Mouse (Mus musculus): ENCODE results near the gene Eif5. TPM values are rescaled to one million over a fixed set of nuclear protein-coding genes. Genes with fewer than 3 reads are reported as not detected.
"Not testable (repeated sequence)": the region's sequence is repeated elsewhere in the genome, so short reads cannot be mapped to it uniquely, and the experiment has no call there.

Eif5 gene
- total and polyA plus RNA-seq, 3 experiments, result 201 to 330 (median 276) TPM

- Histone ChIP-seq H3K27ac (ENCODE audit: control insufficient read depth, low read depth, low read length) (no peak overlapping the region), H3K9me3 (replicated peaks; ENCODE audit: insufficient read depth, low read length) (no peaks in the 10 kb centered on the region), H3K79me2 (ENCODE audit: control insufficient read depth, insufficient read depth, low read length, poor library complexity) (no peaks in the 10 kb centered on the region), H3K4me1 (ENCODE audit: control insufficient read depth in 1 of 2, insufficient read depth in 2 of 2, low read length in 2 of 2) (0 out of 4 replicates have a peak, but pooled peaks cover 0 to 2% of the 10 kb centered on the region in 2 experiments), H3K27me3 (ENCODE audit: control insufficient read depth in 1 of 2, insufficient read depth in 2 of 2, low read length in 2 of 2) (no peaks in the 10 kb centered on the region), H3K4me3 (ENCODE audit: control insufficient read depth in 1 of 2, insufficient read depth in 1 of 2, low read depth in 2 of 2, low read length in 2 of 2) (no peak overlapping the region), H3K36me3 (ENCODE audit: control insufficient read depth in 1 of 2, insufficient read depth in 2 of 2, low read length in 2 of 2) (peaks cover 3 to 6% of the 10 kb centered on the region in 2 experiments; a peak in 2 of 4 replicates), H3K9ac (ENCODE audit: control insufficient read depth, low read depth, low read length, poor library complexity, severe bottlenecking) (no peak overlapping the region)
- no peak for DNase-seq (ENCODE audit: low read depth, low spot score)
- TF ChIP-seq POLR2AphosphoS2 (IDR thresholded peaks at IDR 0.05; ENCODE audit: low read length) (no peak; the same call in 1 of the 2 replicates), MYB (IDR thresholded peaks at IDR 0.05; ENCODE audit: low read depth, low read length) (no peak), USF2 (IDR thresholded peaks at IDR 0.05; ENCODE audit: borderline replicate concordance in 1 of 2, insufficient read depth in 1 of 2, low read depth in 1 of 2, low read length in 2 of 2) (no peak), ELF1 (IDR thresholded peaks at IDR 0.05; ENCODE audit: low read depth, low read length) (no peak), MAFK (IDR thresholded peaks at IDR 0.05; ENCODE audit: borderline replicate concordance, low read depth, low read length) (no peak), CTCF (IDR thresholded peaks at IDR 0.05 in 2 of 3, conservative IDR thresholded peaks at IDR 0.05 in 1 of 3; ENCODE audit: control insufficient read depth in 1 of 3, insufficient read depth in 1 of 3, low read depth in 2 of 3, low read length in 3 of 3, poor library complexity in 1 of 3, severe bottlenecking in 1 of 3) (peak in 1 of 3 experiments; percentile 17; a peak in 1 of 6 replicates), SMC3 (IDR thresholded peaks at IDR 0.05; ENCODE audit: low read depth, low read length) (peak; percentile 8; the same call in 1 of the 2 replicates), E2F4 (IDR thresholded peaks at IDR 0.05; ENCODE audit: borderline replicate concordance, low read depth, low read length) (no peak), USF1 (IDR thresholded peaks at IDR 0.05; ENCODE audit: low read depth, low read length) (no peak), RCOR1 (IDR thresholded peaks at IDR 0.05; ENCODE audit: low read depth, low read length) (no peak)
Observed at GRCm38 (mm10) chr12:111550679-111551078, 12.9 kb downstream of the Eif5 start.

DNA sequence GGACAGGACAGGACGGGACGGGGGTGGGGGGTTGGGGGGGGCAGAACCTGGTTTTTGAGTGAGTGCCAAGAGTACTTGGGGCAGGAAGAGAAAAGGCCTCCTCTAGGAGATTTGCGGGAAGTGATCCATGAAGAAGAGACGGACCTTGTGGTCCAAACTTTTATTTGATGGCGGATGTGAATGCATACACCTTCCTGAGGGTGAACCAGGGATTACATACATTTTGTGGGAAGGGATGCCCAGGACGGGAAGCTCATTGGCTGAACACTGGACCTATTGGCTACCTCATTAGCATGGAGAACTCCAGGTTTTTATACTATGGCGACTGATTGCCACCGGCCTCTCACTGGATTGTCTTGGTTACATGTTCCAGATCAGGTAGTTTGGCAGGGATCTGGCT, 14.5 kb downstream of the Eif5 start:
- Histone ChIP-seq H3K27me3 (ENCODE audit: control insufficient read depth in 1 of 2, insufficient read depth in 2 of 2, low read length in 2 of 2) (no peaks in the 10 kb centered on the region), H3K36me3 (ENCODE audit: control insufficient read depth in 1 of 2, insufficient read depth in 2 of 2, low read length in 2 of 2) (peaks cover 1% of the 10 kb centered on the region in 2 experiments; a peak in 1 of 4 replicates), H3K27ac (ENCODE audit: control insufficient read depth, low read depth, low read length) (no peak overlapping the region), H3K79me2 (ENCODE audit: control insufficient read depth, insufficient read depth, low read length, poor library complexity) (no peaks in the 10 kb centered on the region), H3K9ac (ENCODE audit: control insufficient read depth, low read depth, low read length, poor library complexity, severe bottlenecking) (no peak overlapping the region), H3K9me3 (replicated peaks; ENCODE audit: insufficient read depth, low read length) (no peaks in the 10 kb centered on the region), H3K4me1 (ENCODE audit: control insufficient read depth in 1 of 2, insufficient read depth in 2 of 2, low read length in 2 of 2) (0 out of 4 replicates have a peak, but pooled peaks cover 0 to 3% of the 10 kb centered on the region in 2 experiments), H3K4me3 (ENCODE audit: control insufficient read depth in 1 of 2, insufficient read depth in 1 of 2, low read depth in 2 of 2, low read length in 2 of 2) (no peak overlapping the region)
- no peak for TF ChIP-seq RCOR1 (IDR thresholded peaks at IDR 0.05; ENCODE audit: low read depth, low read length)
- no peak for TF ChIP-seq SIN3A (IDR thresholded peaks at IDR 0.05; ENCODE audit: low read length)
- no peak for TF ChIP-seq SMC3 (IDR thresholded peaks at IDR 0.05; ENCODE audit: low read depth, low read length)
- no peak for TF ChIP-seq USF2 (IDR thresholded peaks at IDR 0.05; ENCODE audit: borderline replicate concordance in 1 of 2, insufficient read depth in 1 of 2, low read depth in 1 of 2, low read length in 2 of 2)
- DNase-seq (ENCODE audit: low read depth, low spot score), result no peak

DNA sequence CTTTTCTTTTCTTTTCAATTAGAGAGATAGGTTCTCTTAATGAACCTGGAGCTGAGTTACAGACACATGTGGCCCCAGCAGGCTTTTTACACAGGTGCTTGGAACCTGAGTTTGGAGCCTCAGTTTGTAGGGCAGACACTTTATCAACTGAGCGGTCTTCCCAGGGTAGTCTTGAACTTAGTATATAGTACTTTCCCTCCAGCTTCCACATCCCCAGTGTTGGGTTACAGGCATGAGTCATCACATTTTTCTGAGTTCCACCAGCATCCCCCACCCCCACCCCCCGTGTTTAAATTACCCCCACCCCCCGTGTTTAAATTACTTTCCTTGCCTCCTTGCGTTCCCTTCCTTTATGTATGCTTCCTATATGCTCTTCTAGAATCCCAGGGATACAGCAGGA, 17.5 kb downstream of the Eif5 start:
- H3K9me3 ChIP-seq (replicated peaks; ENCODE audit: insufficient read depth, low read length), result no peaks in the 10 kb centered on the region
- no peak overlapping the region for H3K9ac ChIP-seq (ENCODE audit: control insufficient read depth, low read depth, low read length, poor library complexity, severe bottlenecking)
- TF ChIP-seq MAFK (IDR thresholded peaks at IDR 0.05; ENCODE audit: borderline replicate concordance, low read depth, low read length), result no peak
- TF ChIP-seq MYB (IDR thresholded peaks at IDR 0.05; ENCODE audit: low read depth, low read length), result no peak
- no peak for TF ChIP-seq GATA1 (IDR thresholded peaks at IDR 0.05; ENCODE audit: low read depth, low read length)
- TF ChIP-seq GABPA (IDR thresholded peaks at IDR 0.05; ENCODE audit: low read depth, low read length), result no peak
- TF ChIP-seq EP300 (IDR thresholded peaks at IDR 0.05; ENCODE audit: low read depth in 1 of 2, low read length in 2 of 2), result no peak
- no peak for TF ChIP-seq TAL1 (IDR thresholded peaks at IDR 0.05; ENCODE audit: low read length)
- no peak for TF ChIP-seq NELFE (IDR thresholded peaks at IDR 0.05; ENCODE audit: low read depth, low read length)
- no peak for TF ChIP-seq RCOR1 (IDR thresholded peaks at IDR 0.05; ENCODE audit: low read depth, low read length)
- no peak for TF ChIP-seq CHD2 (IDR thresholded peaks at IDR 0.05; ENCODE audit: low read length)
- no peak for TF ChIP-seq TBP (IDR thresholded peaks at IDR 0.05; ENCODE audit: low read depth, low read length)
- no peak overlapping the region for H3K4me3 ChIP-seq (ENCODE audit: control insufficient read depth in 1 of 2, insufficient read depth in 1 of 2, low read depth in 2 of 2, low read length in 2 of 2)
- no peak overlapping the region for H3K27ac ChIP-seq (ENCODE audit: control insufficient read depth, low read depth, low read length)
- DNase-seq (ENCODE audit: low read depth, low spot score), result no peak
- no peaks in the 10 kb centered on the region for H3K27me3 ChIP-seq (ENCODE audit: control insufficient read depth in 1 of 2, insufficient read depth in 2 of 2, low read length in 2 of 2)
- H3K36me3 ChIP-seq (ENCODE audit: control insufficient read depth in 1 of 2, insufficient read depth in 2 of 2, low read length in 2 of 2), result peaks cover 0 to 6% of the 10 kb centered on the region in 2 experiments; a peak in 2 of 4 replicates
- H3K79me2 ChIP-seq (ENCODE audit: control insufficient read depth, insufficient read depth, low read length, poor library complexity), result no peaks in the 10 kb centered on the region
- H3K4me1 ChIP-seq (ENCODE audit: control insufficient read depth in 1 of 2, insufficient read depth in 2 of 2, low read length in 2 of 2), result peaks cover 5 to 18% of the 10 kb centered on the region in 2 experiments; a peak in 3 of 4 replicates

DNA sequence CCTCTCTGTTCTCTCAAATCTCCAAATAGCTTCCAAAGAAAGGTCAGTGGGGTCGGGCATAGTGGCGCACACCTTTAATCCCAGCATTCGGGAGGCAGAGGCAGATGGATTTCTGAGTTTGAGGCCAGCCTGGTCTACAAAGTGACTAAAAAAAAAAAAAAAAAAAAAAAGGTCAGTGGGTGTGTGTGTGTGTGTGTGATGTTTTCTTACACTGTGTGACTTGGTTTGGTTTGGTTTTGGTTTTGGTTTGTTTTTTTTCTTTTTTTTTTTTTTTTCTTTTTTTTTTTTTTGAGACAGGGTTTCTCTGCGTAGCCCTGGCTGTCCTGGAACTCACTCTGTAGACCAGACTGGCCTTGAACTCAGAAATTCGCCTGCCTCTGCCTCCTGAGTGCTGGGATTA, 18.1 kb downstream of the Eif5 start:
- H3K9me3 ChIP-seq (replicated peaks; ENCODE audit: insufficient read depth, low read length); H3K4me3 ChIP-seq (ENCODE audit: control insufficient read depth in 1 of 2, insufficient read depth in 1 of 2, low read depth in 2 of 2, low read length in 2 of 2); DNase-seq (ENCODE audit: low read depth, low spot score); H3K27me3 ChIP-seq (ENCODE audit: control insufficient read depth in 1 of 2, insufficient read depth in 2 of 2, low read length in 2 of 2); H3K79me2 ChIP-seq (ENCODE audit: control insufficient read depth, insufficient read depth, low read length, poor library complexity); H3K27ac ChIP-seq (ENCODE audit: control insufficient read depth, low read depth, low read length); H3K9ac ChIP-seq (ENCODE audit: control insufficient read depth, low read depth, low read length, poor library complexity, severe bottlenecking); H3K36me3 ChIP-seq (ENCODE audit: control insufficient read depth in 1 of 2, insufficient read depth in 2 of 2, low read length in 2 of 2): not testable (repeated sequence)
- peaks cover 5 to 18% of the 10 kb centered on the region in 2 experiments; a peak in 3 of 4 replicates for H3K4me1 ChIP-seq (ENCODE audit: control insufficient read depth in 1 of 2, insufficient read depth in 2 of 2, low read length in 2 of 2)
